Mouse (Mus musculus): ENCODE measurements around the gene Gm20388. TPM values are rescaled to one million over a fixed set of nuclear protein-coding genes. Genes with fewer than 3 reads are reported as not detected.

The Gm20388 gene
- polyA plus RNA-seq (2015; fragmentation: Nextera tagmentation; extraction: Ambion mirVana), result 1.8 TPM in 1 of 2 replicates, not detected in the other

DNA sequence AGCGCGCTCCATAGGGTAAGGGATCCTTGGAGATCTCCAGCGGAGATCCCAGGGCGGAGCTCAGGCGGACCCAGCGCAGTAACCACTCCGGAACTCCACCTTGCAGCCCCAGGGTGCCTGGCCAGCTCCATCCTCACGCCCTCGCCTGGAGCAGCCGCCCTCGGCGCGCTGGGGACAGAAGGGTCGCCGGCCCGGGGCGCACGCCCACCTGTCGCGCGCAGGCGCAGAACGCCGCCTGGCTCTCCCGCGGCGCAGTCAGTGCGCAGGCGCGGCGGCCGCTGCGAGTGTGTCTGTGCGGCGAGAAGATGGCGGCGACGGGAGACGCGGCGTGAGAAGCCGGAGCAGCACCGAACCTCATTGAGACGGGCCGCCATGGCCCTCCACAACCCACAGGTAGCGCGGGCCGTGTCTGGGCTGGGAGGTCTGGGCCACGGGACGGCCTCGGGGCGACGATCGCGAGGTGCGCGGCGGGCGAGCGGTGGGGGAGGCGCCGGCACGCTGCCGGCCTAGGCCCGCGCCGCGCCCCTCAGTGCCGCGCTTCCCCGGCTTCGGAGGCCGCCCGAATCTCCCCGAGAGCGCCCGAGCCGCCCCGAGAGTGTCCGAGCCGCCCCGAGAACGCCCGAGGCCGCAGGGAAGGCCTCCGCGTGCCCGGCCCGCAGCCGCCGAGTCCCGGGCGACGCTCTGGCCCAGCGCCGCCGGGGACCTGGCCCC, at the start of gene Gm20388:
Gm20388 (plus strand) TSS at position 295 of the 711 bp plus-strand sequence.
- Histone ChIP-seq H3K4me3 (peak within 1 kb of the TSS; percentile 89), H3K4me2 (peak within 1 kb of the TSS; percentile 95), H3K4me1 (peaks cover 49% of the 10 kb centered on the region), H3K27me3 (replicated peaks) (no peaks in the 10 kb centered on the region), H3K27ac (replicated peaks) (peak within 1 kb of the TSS; percentile 93), H3K9me3 (no peaks in the 10 kb centered on the region), H3K36me3 (no peaks in the 10 kb centered on the region), H3K9ac (peak within 1 kb of the TSS; percentile 96)
- WGBS, result under 1% methylated on average over 85 of the region's 97 CpGs
- ATAC-seq (ENCODE audit: extremely low read depth, insufficient number of reproducible peaks, low FRiP score, low TSS enrichment), result peak; percentile 87

DNA sequence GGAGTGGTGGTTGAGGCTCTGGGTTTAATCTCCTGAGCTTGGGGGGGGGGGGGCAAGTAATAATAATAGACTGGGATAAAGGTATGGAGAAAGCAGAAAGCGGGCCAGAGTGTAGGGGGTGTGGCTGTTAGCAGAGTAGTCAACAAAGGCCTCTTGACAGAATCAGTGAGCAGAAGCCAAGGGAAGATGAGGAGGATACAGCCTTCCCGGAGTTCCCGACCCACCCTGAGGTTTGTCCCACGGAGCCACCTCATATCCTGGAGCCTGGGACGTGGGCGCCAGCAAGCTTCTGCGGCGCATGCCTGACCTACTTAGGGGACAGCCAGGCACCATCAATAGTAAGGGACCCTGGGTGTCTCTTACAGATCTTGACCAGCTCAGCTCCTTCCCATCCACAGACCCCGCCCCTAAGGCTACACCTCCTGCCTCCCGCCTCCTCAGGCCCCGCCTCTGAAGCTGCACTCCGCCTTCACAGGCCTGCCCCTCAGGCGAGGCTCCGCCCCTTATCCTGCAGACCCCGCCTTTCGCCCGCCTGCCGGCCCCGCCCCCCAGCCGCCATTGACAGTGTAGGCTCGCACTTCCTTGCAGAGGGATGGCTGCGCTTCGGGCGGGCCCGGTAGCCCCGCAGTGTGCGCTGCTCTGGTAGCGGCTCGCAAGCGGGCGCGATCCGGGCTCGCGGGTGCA, 48.8 kb upstream of the Gm20388 start, which contains the start of gene Klhl36:
Klhl36 (plus strand) TSS at position 561 of the 684 bp plus-strand sequence.
- Histone ChIP-seq H3K27me3 (replicated peaks) (peaks cover 42% of the 10 kb centered on the region), H3K9ac (peak within 1 kb of the TSS; percentile 90), H3K9me3 (no peaks in the 10 kb centered on the region), H3K4me1 (peaks cover 16% of the 10 kb centered on the region), H3K27ac (replicated peaks) (peak within 1 kb of the TSS; percentile 48), H3K36me3 (no peaks in the 10 kb centered on the region; the same call in 1 of the 2 replicates), H3K4me2 (peak within 1 kb of the TSS; percentile 97), H3K4me3 (peak within 1 kb of the TSS; percentile 89)
- peak; percentile 95 for ATAC-seq (ENCODE audit: extremely low read depth, insufficient number of reproducible peaks, low FRiP score, low TSS enrichment)
- under 1% methylated on average over 35 of the region's 35 CpGs for WGBS

DNA sequence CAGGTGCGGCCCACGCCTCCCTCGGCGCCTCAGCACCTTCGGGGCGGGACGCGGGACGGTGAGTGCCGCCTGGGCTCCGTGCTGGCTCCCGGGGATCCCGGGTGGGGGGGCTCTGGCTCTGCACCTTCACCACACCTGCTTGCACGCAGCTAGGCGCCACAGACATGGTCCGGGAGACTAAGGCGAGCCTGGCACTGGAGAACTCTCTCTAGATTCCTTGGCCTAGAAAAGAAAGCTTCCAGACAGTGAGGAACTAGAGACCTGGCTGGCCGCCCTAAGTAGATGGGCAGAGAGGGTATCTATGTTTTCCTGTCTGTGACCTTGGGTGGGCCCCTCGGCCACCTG, 48.3 kb upstream of the Gm20388 start:
- Histone ChIP-seq H3K27ac (replicated peaks) (peak overlapping the region; percentile 48), H3K9me3 (no peaks in the 10 kb centered on the region), H3K9ac (peak overlapping the region; percentile 90), H3K4me2 (peak overlapping the region; percentile 97), H3K27me3 (replicated peaks) (peaks cover 37% of the 10 kb centered on the region), H3K4me1 (peaks cover 16% of the 10 kb centered on the region), H3K4me3 (peak overlapping the region; percentile 89), H3K36me3 (peaks cover 3% of the 10 kb centered on the region; the same call in 1 of the 2 replicates)
- WGBS, result 1% methylated on average over 13 of the region's 19 CpGs
- ATAC-seq (ENCODE audit: extremely low read depth, insufficient number of reproducible peaks, low FRiP score, low TSS enrichment), result no peak

DNA sequence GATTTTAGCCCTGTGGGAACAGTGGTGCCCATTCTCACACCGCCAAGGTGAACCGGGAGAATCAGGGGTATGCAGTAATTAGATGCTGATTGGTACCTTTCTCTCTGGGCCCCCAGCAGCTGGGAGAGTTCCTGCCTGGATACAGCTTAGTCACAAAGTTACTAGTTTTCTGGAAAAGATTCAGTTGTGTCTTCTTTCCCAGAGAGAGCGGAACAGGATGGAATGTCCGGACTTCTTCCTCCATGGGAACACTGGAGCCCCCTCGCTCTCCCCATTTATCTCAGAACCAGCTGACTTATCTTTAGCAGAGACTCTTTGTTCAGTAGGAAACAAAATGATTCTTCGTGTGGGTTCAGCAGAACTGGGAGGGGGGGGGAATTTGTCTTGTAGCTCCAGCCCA, 47.9 kb upstream of the Gm20388 start:
- H3K36me3 ChIP-seq, result peaks cover 3% of the 10 kb centered on the region; the same call in 1 of the 2 replicates
- H3K9ac ChIP-seq, result peak overlapping the region; percentile 90
- peak overlapping the region; percentile 97 for H3K4me2 ChIP-seq
- H3K9me3 ChIP-seq, result no peaks in the 10 kb centered on the region
- peak overlapping the region; percentile 89 for H3K4me3 ChIP-seq
- peaks cover 16% of the 10 kb centered on the region for H3K4me1 ChIP-seq
- H3K27me3 ChIP-seq (replicated peaks), result peaks cover 33% of the 10 kb centered on the region
- no peak for ATAC-seq (ENCODE audit: extremely low read depth, insufficient number of reproducible peaks, low FRiP score, low TSS enrichment)
- peak overlapping the region; percentile 48 for H3K27ac ChIP-seq (replicated peaks)
- 9% methylated on average over 6 of the region's 6 CpGs for WGBS

DNA sequence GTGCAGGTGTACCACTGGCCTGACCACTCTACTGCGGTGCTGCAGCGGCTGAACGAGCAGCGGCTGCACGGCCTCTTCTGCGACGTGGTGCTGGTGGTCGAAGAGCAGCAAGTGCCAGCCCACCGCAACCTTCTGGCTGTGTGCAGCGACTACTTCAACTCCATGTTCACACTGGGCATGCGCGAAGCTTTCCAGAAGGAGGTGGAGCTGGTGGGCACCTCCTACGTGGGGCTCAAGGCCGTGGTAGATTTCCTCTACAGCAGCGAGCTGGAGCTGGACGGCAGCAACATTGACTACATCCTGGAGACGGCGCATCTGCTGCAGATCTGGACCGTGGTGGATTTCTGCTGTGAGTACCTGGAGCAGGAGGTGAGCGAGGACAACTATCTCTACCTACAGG, 41.0 kb upstream of the Gm20388 start:
- no peak overlapping the region for H3K4me2 ChIP-seq
- H3K27me3 ChIP-seq (replicated peaks), result 0 out of 2 replicates have a peak, but pooled peaks cover 4% of the 10 kb centered on the region
- H3K4me1 ChIP-seq, result no peaks in the 10 kb centered on the region
- ATAC-seq (ENCODE audit: extremely low read depth, insufficient number of reproducible peaks, low FRiP score, low TSS enrichment), result no peak
- no peak overlapping the region for H3K4me3 ChIP-seq
- WGBS, result 68% methylated on average over 20 of the region's 20 CpGs
- H3K9me3 ChIP-seq, result peaks cover 12% of the 10 kb centered on the region
- H3K9ac ChIP-seq, result no peak overlapping the region
- peaks cover 57% of the 10 kb centered on the region for H3K36me3 ChIP-seq
- no peak overlapping the region for H3K27ac ChIP-seq (replicated peaks)

DNA sequence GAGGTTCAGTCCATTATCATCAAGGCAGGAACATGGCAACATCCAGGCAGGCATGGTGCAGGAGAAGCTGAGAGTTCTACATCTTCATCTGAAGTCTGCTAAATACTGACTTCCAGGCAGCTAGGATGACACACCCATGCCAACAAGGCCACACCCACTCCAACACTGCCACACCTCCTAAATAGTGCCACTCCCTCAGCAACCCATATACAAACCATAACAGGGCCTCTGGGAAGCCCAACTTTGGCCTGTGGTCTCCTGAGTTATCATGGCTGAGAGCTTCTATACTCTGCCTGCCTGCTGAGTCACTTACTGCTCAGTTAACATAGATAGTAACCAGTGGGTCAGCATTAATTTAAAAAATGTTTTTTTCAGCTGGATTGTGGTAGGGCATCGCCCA, 37.5 kb upstream of the Gm20388 start:
- Histone ChIP-seq H3K9ac (no peak overlapping the region), H3K36me3 (peaks cover 79% of the 10 kb centered on the region), H3K27me3 (replicated peaks) (no peaks in the 10 kb centered on the region), H3K4me2 (no peak overlapping the region), H3K9me3 (peaks cover 12% of the 10 kb centered on the region), H3K4me3 (no peak overlapping the region), H3K27ac (replicated peaks) (no peak overlapping the region), H3K4me1 (no peaks in the 10 kb centered on the region)
- WGBS, result 92% methylated on average over 1 of the region's 1 CpGs
- ATAC-seq (ENCODE audit: extremely low read depth, insufficient number of reproducible peaks, low FRiP score, low TSS enrichment), result no peak

DNA sequence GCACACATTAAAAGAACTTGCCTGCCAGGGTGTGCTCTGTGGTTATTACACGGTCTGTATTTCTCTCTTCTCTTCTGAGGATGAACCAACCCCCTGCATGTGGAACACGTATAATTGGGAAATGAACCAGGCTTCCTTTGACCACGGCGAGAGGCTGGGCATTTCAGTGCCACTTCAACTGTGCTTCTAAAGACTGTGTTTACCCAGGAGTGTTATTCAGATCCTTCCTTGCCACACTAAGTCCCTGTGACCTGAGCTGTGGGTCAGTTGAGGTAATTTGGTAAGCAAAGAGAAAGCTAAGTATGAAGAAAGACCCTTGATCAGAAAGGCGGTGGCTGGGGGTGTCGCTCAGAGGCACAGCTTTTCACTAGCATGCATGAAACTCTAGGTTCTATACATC, 29.3 kb upstream of the Gm20388 start:
- Histone ChIP-seq H3K27me3 (replicated peaks) (peaks cover 13% of the 10 kb centered on the region; the same call in 1 of the 2 replicates), H3K27ac (replicated peaks) (no peak overlapping the region), H3K4me2 (no peak overlapping the region), H3K9ac (no peak overlapping the region), H3K4me3 (no peak overlapping the region), H3K36me3 (peaks cover 16% of the 10 kb centered on the region), H3K9me3 (no peaks in the 10 kb centered on the region), H3K4me1 (peaks cover 13% of the 10 kb centered on the region)
- 75% methylated on average over 6 of the region's 6 CpGs for WGBS
- no peak for ATAC-seq (ENCODE audit: extremely low read depth, insufficient number of reproducible peaks, low FRiP score, low TSS enrichment)

DNA sequence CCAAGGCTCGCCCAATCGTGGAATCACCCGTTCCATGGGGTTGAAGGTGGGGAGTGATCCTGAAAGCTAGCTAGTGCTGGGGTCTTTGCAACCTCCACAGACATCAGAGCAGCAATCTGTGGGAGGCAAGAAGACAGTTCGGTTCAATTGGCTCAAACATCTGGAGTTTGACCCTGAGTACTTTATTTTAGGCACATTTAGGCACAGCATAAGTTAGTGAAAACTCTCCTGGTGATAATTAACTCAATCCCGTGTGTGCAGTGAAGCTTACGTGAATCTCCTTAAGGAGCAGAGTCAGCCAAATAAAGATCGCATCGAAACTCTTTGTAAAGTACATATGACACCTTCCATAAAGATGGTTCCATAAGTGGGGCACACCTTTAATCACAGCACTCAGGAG, 28.7 kb upstream of the Gm20388 start:
- 77% methylated on average over 8 of the region's 8 CpGs for WGBS
- peaks cover 13% of the 10 kb centered on the region; the same call in 1 of the 2 replicates for H3K27me3 ChIP-seq (replicated peaks)

DNA sequence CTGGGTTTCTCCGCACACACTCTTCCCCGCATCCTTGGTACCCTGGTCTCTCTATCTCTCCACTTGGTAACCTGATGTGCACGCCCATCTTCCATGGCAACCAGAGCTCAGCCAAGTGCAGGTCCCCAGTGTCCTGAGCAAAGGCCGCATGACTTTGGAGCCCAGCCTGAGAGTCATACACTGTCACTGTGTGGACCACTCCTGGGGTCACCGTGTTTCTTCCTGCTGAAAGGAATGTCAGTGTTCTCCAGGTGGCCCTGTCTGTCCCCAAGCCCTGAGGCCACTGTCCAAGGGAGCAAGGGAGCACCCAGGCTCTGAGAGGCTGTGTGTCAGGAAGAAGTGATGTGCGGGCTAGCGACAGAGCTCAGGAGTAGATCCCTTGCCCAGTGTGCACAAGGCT, 27.4 kb upstream of the Gm20388 start:
- 90% methylated on average over 7 of the region's 7 CpGs for WGBS

More for the DNA sequence above, 28.7 kb upstream of the Gm20388 start:
- no peak overlapping the region for H3K9ac ChIP-seq
- no peak for ATAC-seq (ENCODE audit: extremely low read depth, insufficient number of reproducible peaks, low FRiP score, low TSS enrichment)
- H3K27ac ChIP-seq (replicated peaks), result no peak overlapping the region
- H3K9me3 ChIP-seq, result no peaks in the 10 kb centered on the region
- no peak overlapping the region for H3K4me3 ChIP-seq
- H3K36me3 ChIP-seq, result peaks cover 10% of the 10 kb centered on the region
- no peak overlapping the region for H3K4me2 ChIP-seq
- peaks cover 14% of the 10 kb centered on the region for H3K4me1 ChIP-seq

DNA sequence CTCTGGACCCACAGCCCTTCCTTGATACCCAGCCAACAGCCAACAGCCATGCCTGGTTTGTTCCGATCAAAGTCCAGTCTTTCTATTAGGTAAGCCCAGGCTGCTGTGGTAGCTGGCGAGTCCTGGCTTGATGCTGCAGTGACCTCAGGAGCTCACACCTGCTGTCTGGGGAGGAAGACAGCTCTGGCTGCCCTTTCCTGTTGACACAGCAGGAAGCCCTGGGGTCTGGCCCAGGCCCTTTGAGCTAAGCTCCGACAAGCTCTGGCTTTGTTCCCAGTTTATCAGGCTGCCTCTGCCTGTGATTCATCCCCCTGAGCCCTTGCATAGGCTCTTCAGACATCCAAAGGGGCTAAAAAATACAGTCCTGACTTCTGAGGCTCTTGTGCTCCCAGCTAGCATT, 25.0 kb upstream of the Gm20388 start:
- WGBS, result 14% methylated on average over 3 of the region's 3 CpGs
- Histone ChIP-seq H3K9ac (0 out of 2 replicates have a peak overlapping the region, but pooled peaks have one; percentile 41), H3K4me1 (peaks cover 14% of the 10 kb centered on the region)

More for the DNA sequence above, 27.4 kb upstream of the Gm20388 start:
- H3K4me2 ChIP-seq, result no peak overlapping the region
- H3K27me3 ChIP-seq (replicated peaks), result peaks cover 13% of the 10 kb centered on the region; the same call in 1 of the 2 replicates
- H3K4me1 ChIP-seq, result peaks cover 14% of the 10 kb centered on the region
- no peak overlapping the region for H3K4me3 ChIP-seq
- H3K9ac ChIP-seq, result no peak overlapping the region
- H3K27ac ChIP-seq (replicated peaks), result no peak overlapping the region
- ATAC-seq (ENCODE audit: extremely low read depth, insufficient number of reproducible peaks, low FRiP score, low TSS enrichment), result no peak
- no peaks in the 10 kb centered on the region; the same call in 1 of the 2 replicates for H3K36me3 ChIP-seq
- H3K9me3 ChIP-seq, result no peaks in the 10 kb centered on the region

DNA sequence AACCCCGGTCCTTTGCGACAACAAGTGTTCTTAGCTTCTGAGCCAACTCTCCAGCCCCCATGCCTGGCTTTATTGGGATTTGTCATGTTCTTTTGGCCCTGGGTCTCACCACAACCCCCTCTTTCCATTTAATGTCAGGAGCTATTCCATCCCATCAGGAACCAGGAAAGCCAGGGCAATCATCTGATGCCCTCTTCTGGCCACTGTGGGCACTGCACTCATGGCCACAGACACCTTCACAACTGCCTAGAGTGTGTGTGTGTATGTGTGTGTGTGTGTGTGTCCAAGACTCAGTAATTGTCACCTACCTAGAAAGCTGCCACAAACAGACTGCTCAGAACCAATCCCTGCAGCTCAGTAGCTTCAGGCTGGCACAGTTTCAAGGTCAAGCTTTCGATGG, 23.5 kb upstream of the Gm20388 start:
- Histone ChIP-seq H3K4me3 (no peak overlapping the region), H3K27ac (replicated peaks) (no peak overlapping the region), H3K4me1 (peaks cover 14% of the 10 kb centered on the region), H3K9me3 (no peaks in the 10 kb centered on the region), H3K36me3 (no peaks in the 10 kb centered on the region), H3K9ac (no peak overlapping the region), H3K27me3 (replicated peaks) (no peaks in the 10 kb centered on the region; the same call in 1 of the 2 replicates), H3K4me2 (no peak overlapping the region)
- 88% methylated on average over 3 of the region's 3 CpGs for WGBS
- no peak for ATAC-seq (ENCODE audit: extremely low read depth, insufficient number of reproducible peaks, low FRiP score, low TSS enrichment)

More for the DNA sequence above, 25.0 kb upstream of the Gm20388 start:
- Histone ChIP-seq H3K27me3 (replicated peaks) (peaks cover 2% of the 10 kb centered on the region; the same call in 1 of the 2 replicates), H3K4me3 (no peak overlapping the region), H3K36me3 (no peaks in the 10 kb centered on the region), H3K27ac (replicated peaks) (peak overlapping the region; percentile 51), H3K4me2 (peak overlapping the region; percentile 10), H3K9me3 (no peaks in the 10 kb centered on the region)
- ATAC-seq (ENCODE audit: extremely low read depth, insufficient number of reproducible peaks, low FRiP score, low TSS enrichment), result no peak

Measured in heart, embryonic 13.5 days (tissue).